Mouse (Mus musculus): ENCODE results near the gene Rapgef4. TPM values are rescaled to one million over a fixed set of nuclear protein-coding genes. Genes with fewer than 3 reads are reported as not detected.

The Rapgef4 gene
- total RNA-seq (2023): 97.2 TPM

DNA sequence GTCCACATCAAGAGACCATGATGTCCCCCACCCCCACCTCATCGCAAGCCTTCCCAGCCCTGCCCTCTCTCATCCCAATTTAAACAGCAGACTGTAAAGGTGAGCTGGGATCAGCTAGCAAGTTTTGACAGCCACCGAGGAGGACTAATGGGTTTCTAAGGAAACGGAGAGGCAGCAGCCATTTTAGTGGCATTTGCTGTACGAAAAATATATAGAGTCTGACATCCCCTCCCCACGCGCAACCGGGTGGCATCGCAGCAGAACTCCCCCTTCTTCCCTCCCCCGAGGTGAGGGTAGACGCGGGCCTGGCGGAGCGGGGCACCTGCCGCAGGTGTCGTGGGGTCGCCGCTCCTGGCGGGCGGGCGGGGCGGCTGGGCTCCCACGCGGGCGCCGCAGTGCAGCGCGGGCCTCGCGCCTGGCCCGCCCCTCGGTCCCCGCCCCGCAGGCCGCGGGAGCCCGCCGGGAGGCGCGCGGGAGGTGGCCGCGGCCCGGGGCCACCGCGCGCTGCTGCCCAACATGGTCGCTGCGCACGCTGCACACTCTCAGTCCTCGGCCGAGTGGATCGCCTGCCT lies at the start of gene Rapgef4:
TSS of gene Rapgef4 (plus strand) at position 470 of the 572 bp plus-strand sequence.

DNA sequence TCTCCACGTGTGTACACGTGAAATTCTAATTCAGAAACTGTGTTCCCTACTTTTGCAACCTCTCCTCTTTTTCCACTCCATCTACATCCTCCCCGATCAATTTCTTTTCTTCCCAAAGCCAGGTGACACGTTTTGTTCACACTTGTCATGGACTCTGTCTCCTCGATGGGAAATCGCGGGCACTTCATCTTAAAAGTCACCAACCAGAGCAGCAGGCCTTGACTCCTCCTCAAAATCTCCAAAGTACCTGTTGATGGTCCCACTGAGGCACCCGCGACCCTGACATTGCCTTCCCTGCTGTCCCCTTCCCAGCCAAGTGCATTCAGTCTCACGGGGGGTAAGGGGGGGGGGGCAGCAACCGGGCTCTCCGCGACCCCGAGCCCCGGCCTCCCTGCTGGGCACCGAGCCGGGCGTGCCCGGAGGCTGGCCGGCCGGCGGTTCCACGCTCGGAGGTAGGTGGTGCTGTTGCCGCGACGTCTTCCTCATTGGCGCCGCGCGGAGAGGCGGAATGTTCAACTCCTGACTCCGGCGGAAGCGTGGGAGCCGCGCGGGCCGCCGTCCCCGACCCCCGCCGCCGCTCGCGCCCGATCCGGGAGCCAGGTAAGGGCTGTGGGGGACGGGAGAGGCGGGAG lies 304.3 kb downstream of the Rapgef4 start, which contains the start of gene Map3k20:
TSS of gene Map3k20 (plus strand) at position 382 of the 632 bp plus-strand sequence.

Other genes with a start within 250 kb of the Rapgef4 start
- 208 TPM for gene Itga6, start 235.6 kb upstream of the Rapgef4 start, total RNA-seq (2023)
- 87.9 TPM for gene Pdk1, start 108.0 kb upstream of the Rapgef4 start, total RNA-seq (2023)